Mouse (Mus musculus): ENCODE measurements around the gene Txnrd1.

Txnrd1 gene

DNA sequence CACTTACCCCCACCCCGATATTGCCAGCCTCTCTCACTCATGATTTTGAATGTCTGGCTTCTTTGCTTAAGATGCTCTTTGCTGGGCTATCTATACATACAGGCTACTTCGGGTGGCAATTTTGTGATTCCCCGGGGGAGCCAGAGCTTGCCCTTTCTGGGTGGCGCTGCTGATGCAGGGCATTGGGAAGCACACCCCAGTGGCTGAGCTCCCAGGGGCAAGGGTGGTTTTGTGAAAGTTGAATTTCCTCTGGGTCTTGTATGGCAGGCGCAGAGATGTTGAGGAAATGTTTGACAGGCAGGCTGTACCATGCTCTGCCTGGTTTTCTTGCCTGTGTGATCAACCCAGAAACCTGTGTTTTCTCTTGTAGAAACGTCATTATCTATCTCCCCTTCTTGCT, 15.1 kb upstream of the Txnrd1 start:
- DNase-seq, result no peak

DNA sequence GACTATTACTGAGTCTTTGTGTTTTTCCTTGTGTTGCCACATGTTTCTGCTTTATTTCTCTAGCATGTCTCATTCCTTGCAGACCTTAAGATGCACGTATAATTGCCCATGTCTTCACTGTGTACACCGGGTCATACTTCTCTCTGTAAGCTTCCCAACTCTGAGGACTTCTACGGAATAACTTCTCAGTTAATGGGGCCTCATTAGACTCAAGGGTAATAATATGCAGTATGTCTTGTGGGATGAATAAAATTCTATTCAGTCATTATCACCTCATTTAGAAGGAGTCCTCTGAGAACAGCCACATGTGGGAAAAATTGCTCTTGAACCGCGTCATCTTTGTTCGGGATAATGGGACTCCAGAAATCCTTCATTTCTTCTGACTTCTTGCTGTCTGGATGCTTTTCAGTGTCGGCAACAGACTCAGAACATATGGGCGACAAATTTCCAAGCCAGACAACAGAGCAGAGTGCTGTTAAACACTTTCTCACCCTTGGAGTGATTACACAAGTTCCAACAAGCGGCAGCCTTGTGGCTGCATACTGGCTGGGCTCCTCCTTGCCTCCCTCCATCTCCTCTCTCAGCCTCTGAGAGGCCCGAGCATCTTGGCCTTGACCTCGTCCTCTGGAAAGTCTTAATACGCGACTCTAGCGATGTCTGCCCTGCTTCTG, 10.5 kb upstream of the Txnrd1 start:
- DNase-seq, result no peak

DNA sequence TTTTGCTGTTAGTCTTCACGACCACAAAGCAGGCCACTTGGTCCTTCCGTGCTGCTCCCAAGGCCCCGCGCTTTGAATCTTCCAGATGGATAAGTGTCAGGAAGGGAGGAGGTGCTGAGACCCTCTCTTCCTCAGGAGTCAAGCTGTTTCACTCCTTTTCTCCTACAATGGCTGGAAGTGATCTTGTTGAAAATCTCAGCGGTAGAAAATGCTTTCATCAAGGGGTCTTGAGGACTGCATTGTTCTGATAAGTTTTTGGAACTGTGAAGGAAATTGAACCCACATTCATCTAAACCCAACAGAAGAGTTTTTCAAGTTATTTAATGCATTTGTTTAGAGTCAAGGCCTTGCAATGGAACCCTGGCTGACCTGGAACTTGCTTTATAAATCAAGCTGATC, 10.0 kb upstream of the Txnrd1 start:
- no peak for DNase-seq

DNA sequence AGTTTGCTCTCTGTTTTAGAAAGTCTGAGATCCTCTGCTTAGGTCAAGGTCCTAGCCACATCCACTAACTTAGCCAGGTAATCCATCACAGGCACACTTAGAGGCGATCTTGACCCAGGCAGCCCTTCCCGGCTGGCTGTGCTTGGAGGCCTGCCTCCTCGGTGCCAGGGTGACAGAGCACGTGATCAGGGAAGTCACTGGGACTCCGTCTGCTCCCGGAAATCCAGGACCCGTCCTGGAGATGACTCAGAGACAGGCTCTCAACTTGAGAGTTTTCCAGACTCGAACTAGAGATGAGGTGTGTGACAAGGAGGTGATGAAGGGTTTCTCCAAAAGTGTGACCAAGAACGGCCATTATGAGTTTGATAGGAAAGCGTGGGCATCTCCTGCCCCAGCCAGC, 9.2 kb upstream of the Txnrd1 start:
- DNase-seq, result no peak

DNA sequence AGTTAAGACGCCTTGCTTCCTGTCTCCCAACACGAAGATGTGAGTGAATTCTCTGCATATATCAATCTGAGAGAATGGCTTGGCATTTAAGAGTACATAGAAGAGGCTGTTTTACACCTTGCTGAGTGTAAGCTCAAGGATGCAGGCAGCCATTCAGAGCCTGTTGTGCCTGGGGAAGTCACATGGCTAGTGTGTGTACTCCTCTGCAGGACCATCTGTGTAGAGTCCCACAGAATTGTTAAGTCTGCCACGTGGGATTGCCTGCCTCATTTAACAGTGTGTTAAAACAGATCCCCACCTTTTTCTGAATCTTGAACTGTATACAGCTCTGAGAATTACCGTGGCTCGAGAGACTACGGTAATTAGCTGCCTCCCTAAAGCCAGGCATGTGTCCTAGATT, 7.2 kb upstream of the Txnrd1 start:
- DNase-seq, result no peak

DNA sequence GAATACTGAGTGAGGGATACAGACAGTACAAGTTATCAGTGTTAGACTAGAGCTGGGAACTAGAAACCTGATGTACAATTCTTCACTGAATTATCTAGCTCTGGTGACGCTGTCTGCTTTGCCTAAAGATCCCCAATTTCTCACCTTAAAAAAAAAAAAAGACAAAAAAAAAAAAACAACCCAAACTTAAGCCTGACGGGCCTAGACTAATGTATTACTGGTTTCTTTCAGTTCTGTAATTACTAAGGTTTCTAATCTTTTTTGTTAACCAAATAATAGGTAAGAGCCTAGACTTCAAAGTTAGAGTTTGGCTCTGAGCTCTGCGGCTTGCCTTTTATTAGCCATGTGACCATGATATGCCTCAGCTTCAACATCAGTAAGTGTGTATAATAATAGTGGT, 2.1 kb downstream of the Txnrd1 start:
- no peak for DNase-seq

DNA sequence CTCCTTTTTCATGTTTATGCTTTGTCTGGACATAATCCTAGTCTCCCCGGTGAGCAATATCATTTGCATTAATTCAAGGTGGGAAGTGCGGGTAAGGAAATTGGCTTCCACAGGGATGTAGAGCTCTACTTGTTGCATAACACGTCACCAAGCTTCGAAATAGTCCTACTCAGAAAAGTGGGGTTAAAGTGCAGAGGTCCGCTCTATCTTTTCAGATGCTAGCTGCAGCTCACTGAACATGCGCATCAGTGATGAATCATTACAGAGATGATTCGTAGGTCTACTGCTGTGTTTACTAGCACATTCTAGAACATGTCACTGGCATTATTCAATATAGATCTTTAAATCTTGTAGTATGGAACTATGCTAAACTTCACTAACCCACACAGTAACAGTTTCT, 4.6 kb downstream of the Txnrd1 start:
- DNase-seq, result no peak

DNA sequence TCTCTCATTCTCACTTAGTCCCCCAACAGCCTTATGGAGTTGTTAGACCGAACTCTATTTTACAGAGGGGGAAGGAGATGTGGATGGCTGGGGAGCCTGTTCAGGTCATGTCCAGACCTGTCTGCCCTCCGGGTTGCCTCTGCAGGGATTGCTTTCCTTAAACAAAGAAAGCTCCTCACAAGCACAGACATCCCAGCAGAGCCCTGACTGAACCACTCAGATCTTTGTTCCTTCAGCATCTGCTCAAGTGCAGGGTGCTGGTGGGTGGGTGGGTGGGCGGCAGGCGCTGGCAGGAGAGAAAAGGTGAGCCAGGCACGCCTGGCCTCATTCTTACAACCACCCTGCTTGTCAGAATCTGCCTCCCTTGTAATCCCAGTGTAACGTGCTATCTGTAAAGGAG, 10.3 kb downstream of the Txnrd1 start:
- DNase-seq, result no peak

DNA sequence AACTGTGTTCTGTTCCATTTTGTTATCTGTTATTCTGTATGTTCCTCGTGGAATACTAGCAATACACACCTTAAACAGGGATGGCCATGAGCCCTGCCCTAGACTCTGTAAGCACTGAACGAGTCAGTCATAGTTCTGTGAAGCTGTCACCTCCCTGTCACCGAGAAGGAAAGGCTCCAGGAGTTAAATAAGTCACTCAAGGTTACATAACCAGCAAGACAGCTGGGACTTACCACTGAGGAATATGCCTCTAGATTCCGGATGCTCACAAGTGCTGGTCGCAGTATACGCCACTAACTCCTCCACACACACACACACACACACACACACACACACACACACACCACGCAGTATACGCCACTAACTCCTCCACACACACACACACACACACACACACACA, 11.0 kb downstream of the Txnrd1 start:
- no peak for DNase-seq

DNA sequence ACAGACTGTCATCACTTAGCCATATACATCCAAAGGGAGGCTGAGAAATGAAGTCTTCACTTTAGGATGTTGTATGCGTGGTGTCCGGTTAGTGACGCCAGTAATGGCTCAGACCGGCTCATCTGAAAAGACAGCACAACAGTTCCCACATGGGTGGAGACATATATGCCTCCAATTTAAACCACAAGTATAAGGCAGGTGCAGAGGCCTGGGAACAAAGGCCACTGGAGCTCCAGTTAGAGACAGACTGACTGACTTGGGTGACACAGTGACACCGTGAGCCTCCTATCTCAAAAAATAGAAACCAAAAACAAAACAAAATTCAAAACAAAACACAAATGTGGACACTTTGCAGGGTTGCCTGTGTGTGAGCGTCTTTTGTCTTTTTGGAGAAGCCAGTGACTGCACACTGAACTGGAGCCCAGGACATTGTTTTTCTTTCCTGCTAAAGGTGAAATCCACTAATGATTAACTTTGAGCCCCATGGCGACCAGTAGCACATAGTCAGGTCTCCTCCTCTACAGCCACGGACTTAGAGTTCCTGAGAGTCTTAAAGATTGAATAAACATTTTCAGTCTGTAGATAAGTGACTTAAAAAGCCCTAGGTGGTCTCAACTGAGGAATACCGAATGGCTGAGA, 14.2 kb downstream of the Txnrd1 start:
- DNase-seq, result no peak

DNA sequence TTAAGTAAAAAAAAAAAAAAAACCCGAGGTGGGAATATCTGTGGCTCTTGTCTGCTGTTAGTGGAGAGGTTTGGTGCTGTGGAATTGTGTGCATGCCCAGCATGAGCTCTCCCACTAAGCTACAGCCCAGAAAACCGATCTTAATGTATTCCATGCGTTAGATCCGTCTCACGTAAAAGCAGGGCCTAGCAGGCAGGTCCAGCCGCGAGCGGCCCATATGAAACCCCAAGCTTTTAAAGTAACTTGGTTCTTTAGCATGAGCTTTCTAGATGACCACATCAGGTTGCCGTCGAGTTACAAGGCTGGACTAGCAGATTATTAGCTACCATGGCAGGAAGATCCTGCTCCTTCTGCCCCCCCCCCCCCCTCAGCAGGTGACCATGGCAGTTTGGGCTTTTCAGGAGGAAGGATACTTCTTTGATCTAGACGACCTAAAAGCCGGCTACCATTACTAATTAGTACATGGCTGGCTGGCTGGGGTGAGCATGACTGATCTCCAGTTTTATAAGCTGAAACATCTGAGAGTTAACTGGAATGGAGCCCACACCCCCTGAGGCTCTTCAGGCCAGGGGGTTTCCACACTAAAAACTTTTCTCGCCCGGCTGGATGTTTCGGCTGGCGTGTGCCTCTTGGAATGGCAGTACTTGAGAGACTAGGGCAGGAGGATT, 16.1 kb downstream of the Txnrd1 start:
- DNase-seq, result no peak

DNA sequence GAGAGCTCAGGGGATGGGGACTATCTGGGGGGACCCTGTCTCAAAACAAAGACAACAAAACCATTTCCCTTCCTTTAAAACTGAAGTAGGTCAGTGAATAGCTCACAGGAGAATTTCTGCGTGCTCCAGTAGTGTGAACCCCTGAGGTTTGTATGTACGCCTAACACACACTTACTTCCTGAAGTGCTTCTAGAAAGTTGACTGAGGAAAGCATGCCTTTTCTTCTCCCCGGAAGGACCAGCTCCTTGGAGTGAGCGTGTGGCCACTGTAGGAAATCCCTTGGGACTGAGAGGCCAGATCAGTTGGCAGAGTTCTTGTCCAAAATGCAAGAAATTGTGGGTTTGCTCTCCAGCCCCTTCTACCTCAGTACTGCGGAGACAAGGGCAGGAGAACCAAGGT, 16.6 kb downstream of the Txnrd1 start:
- DNase-seq, result no peak

DNA sequence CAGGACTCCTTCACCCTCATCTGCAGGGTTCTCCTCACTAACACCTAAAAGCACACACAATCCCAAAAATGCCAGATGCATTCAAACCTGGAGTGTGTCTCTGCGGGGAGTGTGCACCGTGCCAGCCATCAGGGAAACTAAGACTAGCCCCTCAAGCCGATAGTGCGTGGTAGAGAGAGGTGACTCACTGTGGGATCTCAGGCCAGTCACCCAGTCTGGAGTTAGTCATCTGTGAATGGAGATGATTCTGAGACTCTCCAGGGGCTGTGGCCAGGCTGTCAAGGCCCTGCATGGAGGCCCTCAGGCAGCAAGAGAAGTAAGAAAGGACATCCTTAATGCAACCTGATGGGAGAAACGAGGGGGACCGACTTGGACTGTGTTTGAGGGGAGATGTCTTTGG, 18.0 kb downstream of the Txnrd1 start:
- no peak for DNase-seq

DNA sequence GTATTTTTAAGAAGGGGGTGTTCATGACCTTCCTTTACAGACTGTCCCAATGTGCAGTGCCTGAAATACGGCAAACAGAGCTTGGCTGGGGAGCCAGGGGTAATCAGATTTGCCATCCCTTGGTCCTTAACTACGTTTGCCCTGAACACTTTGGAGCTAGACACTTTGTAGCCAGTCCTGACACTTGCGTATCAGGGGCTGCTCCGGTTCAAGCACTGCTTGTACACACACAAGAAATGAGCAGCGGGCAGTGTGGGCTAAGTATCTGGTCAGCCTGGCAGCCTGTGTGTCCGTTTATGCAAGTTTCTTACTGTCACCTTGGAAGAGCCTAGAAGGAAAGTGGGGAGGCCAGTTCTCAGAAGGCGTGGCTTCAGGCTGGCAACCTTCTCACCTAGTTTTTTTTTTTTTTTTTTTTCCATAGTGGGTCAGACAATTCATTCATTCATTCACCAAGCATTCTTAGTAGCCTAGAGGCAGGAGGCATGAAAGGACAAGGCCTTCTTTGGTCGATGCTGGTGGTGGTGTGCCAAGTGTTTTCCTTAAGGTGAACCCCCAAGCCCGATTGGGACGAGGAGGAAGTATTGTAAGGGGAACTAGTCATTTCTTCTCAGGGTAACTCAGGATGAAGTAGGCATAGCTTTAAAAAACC, 24.4 kb downstream of the Txnrd1 start:
- no peak for DNase-seq

DNA sequence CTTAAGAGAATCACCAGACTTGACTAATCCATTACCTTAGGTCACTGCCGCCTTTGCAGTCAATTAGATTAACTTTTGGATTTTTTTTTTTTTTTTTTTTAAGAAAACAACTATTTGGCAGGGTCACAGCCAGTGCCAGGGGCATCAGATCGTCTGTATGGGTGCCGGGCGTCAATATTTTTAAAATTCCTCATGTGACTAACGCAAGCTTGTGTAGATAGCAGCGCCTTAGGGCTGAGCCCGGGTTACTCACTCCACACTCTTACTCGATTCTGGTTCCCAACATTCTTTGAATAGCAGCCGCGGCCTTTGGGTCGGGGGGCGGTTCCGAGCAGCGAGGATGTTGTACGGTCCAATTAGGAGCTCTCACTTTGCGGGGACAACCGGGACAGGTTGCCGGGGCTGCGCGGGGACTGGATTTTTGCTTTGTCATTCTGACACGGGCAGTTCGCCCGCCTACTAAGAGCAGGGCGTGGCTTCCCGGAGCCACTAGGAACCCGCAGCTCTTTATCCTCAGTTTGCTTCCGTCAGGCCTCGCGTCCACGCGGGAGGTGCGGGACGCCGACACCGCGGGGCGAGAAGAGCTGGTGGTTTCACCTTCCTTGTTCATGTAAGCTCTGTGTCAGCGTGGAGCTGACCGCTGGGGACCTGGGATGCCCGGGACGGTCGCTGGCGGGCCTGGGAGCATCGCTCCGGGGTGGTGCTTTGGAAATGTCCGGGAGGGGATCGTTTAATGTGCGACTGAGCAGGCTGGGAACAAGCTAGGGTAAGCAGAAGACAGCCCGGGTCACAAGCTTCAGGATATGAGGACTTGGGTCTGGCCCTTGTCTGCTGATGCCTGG, 25.2 kb downstream of the Txnrd1 start:
- DNase-seq, result peak; percentile 94

DNA sequence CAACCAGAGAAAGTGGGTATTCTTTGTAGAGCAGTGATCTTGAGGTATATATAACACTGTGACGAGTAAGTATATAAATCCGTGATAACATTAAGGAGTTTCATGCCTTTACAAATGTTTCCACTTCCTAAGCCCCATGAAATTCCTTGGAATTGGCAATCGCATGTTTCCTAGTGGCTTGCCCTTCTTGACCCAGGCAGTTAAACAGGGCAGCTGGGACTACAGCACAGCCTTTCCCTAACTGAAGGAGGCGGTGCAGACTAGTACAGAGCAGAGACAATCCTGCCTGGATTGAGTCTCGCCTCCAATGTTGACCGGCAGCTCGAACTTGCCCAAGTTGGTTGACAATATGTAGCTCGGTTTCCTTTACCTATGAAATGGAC, 25.8 kb downstream of the Txnrd1 start:
- DNase-seq, result peak; percentile 60

DNA sequence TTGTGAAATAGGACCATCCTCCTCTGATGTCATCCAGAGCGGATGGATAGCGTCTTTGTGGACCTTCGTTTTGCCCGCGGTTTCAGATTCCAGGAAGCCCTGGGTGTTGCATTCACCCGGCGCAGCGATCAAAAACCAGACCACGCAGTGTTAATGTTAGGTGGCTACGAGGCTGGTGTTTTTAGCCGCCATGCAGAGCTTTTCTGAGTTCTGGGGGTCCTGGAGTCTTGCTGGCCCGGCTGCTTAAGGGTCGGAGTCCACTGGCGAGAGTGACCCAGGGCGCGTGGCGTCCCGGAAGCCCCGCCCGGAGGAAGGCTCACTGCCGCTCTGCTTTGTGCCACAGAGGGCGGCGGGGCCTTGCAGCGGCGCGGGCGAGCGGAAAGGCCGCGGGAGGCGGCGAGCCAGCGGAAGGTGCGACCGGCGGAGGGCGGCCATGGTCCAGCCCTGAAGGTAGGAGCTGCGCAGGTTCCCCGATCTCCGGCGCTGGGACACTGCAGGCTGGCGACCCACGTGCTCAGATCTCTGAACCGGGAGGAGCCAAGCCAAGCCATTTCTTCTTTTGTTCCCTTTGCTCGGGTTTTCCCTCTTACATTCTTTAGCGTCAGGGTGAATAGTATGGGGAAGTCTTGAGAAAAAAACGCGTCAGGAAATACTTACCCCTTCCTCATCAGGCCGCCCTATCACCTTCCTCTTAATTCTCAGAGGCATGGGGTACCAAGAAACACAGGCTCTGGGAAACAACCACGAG, 26.6 kb downstream of the Txnrd1 start:
- DNase-seq, result peak; percentile 85

DNA sequence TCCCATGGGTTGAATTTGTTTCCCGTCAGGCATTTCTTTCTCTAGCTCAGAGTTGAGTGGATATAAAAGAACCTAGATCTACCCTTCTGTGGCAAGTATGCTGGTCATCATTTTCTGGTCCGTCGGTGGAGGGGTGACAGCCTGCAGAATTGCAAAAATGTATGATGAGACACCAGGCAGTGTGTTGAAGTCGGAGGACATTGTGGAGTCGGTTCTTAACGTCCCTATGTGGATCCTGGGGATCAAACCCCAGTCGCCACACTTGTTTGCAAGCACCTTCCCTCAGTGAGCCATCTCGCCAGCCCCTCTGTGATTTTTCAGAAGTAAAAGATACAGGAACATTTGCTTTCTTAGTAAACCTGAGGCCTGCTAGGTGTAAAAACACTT, 27.2 kb downstream of the Txnrd1 start:
- no peak for DNase-seq

DNA sequence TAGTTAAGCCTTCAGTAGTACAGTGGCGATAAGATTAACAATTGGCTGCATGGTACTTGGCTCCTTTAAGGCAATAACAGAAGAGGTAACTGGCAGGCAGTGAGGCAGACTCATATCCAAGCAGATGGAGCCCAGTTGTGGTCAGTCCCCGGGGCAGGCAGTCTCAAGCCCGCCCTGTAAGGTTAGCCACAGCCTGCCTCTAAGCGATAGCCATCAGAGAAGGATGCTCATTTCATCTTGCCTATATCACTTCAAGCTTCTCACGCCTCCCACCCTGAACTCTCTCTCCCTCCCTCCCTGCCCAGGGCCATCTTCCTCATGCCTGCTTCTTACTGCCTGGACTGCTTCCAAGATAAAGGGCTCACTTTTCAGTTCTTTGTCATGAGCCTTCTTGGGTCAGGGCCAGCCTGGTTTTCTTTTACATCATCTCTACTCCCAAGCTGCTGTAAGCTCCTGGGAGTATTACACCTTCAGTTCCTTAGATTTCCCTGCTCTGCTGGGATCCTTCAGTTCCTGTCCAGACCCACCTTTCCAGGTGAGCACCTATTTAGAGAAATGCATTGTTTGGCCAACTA, 29.4 kb downstream of the Txnrd1 start:
- peak; percentile 33 for DNase-seq

DNA sequence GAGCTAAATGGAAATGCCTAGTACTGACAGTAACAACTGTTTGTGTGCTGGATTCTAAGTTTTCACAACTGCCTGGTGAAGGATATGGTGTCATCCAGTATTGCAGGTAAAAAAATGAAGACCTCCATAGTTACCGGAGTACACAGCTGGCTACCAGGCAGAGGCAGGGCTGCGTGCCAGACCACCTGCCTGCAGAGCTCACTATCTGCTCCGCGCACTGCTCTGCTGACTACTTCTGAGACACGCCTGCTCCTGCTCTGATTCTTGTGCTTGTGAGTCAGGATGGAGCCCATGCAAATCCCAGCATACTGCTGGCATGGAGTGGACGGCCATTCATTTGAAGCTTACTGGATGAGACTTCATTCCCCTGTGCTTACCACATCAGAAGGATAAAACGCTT, 30.1 kb downstream of the Txnrd1 start:
- no peak for DNase-seq

DNA sequence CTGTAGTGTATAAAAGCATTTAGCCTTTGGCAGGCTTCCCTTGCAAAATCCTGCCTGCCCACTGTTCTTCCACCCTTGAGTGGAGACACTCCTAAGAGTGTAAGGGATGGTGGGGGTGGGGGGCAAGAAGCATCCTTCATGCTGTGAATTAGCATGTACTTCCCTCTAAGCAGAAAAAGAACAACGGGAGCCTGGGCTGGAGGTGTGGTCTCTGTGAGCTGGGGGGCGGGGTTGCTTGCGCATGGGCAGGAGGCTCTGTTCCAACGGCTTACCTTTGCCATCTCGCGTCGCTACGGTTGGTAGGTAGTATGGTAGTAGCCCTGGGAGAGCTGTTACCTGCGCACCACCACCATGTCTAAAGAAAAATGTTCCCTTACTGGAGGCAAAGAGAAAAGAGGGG, 32.6 kb downstream of the Txnrd1 start, which contains the start of gene Eid3:
Gene Eid3, plus strand, starts transcription at position 271 of the 400 bp plus-strand sequence.
- DNase-seq, result peak; percentile 32

DNA sequence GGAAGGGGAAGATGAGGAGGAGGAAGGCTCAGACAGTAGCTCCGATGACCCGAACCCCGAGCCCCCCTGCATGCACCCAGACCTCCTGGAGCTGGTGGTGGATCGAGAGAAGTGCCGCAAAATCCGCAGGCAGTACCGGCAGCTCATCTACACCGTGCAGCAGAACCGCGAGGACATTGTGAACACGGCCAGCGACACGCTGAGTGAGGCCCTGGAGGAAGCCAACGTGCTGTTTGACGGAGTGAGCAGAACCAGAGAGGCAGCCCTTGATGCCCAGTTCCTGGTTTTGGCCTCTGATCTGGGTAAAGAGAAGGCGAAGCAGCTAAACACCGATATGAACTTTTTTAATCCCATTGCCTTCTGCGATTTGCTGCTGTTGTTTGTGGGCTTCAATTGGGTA, 33.1 kb downstream of the Txnrd1 start:
- no peak for DNase-seq

Data from kidney, postnatal 10 days (tissue).